In the genomic region with DNA sequence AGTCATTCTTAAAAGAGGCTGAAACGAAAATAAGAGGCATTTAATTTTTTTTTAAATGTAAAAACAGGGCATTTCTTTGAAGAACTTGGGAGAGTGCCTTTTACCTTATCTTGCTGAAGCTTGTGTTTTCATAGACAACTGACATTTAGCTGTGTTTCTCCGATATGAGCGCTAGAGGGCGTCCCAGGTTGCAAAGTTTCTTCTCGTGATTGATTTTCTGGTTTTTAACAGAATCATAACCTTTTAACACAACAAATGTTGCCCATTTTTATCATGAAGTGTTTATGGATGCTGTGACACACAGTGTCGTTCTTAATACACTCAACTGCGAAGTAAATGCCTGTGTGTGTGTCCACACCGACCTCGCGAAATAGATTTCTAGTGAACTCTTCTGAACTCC, we compare ENCODE assay signal across 9 mouse cellular contexts. TPM values are rescaled to one million over a fixed set of nuclear protein-coding genes. Genes with fewer than 3 reads are reported as not detected.
DNase-seq lines count a peak whose midpoint lies in the region; ATAC-seq and TF ChIP-seq lines count a peak whose summit lies in the region.
"Had no signal": no experiment of that assay in that cellular context is flagged by ENCODE, and none has a peak within 500 bp of the region (broad histone marks: within the 10 kb centered on the region; RNA-seq: fewer than 3 reads in every experiment).

No protein-coding gene starts in this region.

- no peak for ATAC-seq in neural tube, embryonic 11.5 days (ENCODE audit: insufficient read depth, low FRiP score, low TSS enrichment)

- H3K9me3 ChIP-seq in neural tube, embryonic 11.5 days (ENCODE audit: control insufficient read depth, low read length) = no peaks in the 10 kb centered on the region
- H3K9me3 ChIP-seq: hindbrain, embryonic 15.5 days had no signal

- no peak for DNase-seq in gastrocnemius, adult 2 months
- DNase-seq in gastrocnemius, postnatal 4 days (ENCODE audit: low spot score in 2 of 2) = no peak
- DNase-seq in right cerebral cortex, adult 18-20 months = peak; percentile 6
- DNase-seq in right cerebral cortex, postnatal 25 days = no peak
- peak; percentile 22 for DNase-seq in kidney, postnatal 10 days
- peak; percentile 26 for DNase-seq in neural tube, embryonic 11.5 days (ENCODE audit: low spot score)
- DNase-seq in ovary, adult 18-20 months (ENCODE audit: low spot score) = no peak

- no peak overlapping the region for H3K4me3 ChIP-seq in gastrocnemius, adult 2 months
- H3K4me3 ChIP-seq in cortical plate, adult 2 months (ENCODE audit: insufficient read depth, low read length) = no peak overlapping the region
- H3K4me3 ChIP-seq in neural tube, embryonic 11.5 days (ENCODE audit: low read depth, low read length) = no peak overlapping the region
- H3K4me3 ChIP-seq: hindbrain, embryonic 15.5 days had no signal

- TF ChIP-seq CTCF in gastrocnemius, adult 2 months (IDR thresholded peaks at IDR 0.05) = peak; percentile 56
- peak; percentile 49; the same call in 1 of the 2 replicates for TF ChIP-seq CTCF in cortical plate, adult 2 months (IDR thresholded peaks at IDR 0.05; ENCODE audit: extremely low read depth, insufficient read depth, low read length)

- intact Hi-C loops in gastrocnemius, adult 2 months (cut with DNase I) = no loop called here

- no peak overlapping the region for H3K9ac ChIP-seq in neural tube, embryonic 11.5 days (ENCODE audit: low read length)
- H3K9ac ChIP-seq: hindbrain, embryonic 15.5 days had no signal

- H3K36me3 ChIP-seq in neural tube, embryonic 11.5 days (ENCODE audit: control insufficient read depth, insufficient read depth, low read length) = no peaks in the 10 kb centered on the region
- H3K36me3 ChIP-seq: hindbrain, embryonic 15.5 days had no signal

- H3K4me2 ChIP-seq in neural tube, embryonic 11.5 days (ENCODE audit: low read depth) = no peak overlapping the region
- H3K4me2 ChIP-seq: hindbrain, embryonic 15.5 days had no signal

- H3K27me3 ChIP-seq in neural tube, embryonic 11.5 days (ENCODE audit: control insufficient read depth, insufficient read depth, low read length) = no peaks in the 10 kb centered on the region
- H3K27me3 ChIP-seq: hindbrain, embryonic 15.5 days had no signal

- no peak for TF ChIP-seq POLR2A in cortical plate, adult 2 months (IDR thresholded peaks at IDR 0.05; ENCODE audit: extremely low read depth, insufficient read depth, low read length)

- no peaks in the 10 kb centered on the region for H3K4me1 ChIP-seq in cortical plate, adult 2 months (ENCODE audit: control insufficient read depth, insufficient read depth, low read length)
- no peaks in the 10 kb centered on the region for H3K4me1 ChIP-seq in neural tube, embryonic 11.5 days (ENCODE audit: control insufficient read depth, insufficient read depth, low read length)
- H3K4me1 ChIP-seq: hindbrain, embryonic 15.5 days had no signal

- WGBS in neural tube, embryonic 11.5 days = 22% methylated on average over 10 of the region's 10 CpGs

- H3K27ac ChIP-seq in gastrocnemius, adult 2 months = no peak overlapping the region
- H3K27ac ChIP-seq in cortical plate, adult 2 months (ENCODE audit: insufficient read depth, low read length) = no peak overlapping the region
- H3K27ac ChIP-seq in neural tube, embryonic 11.5 days (ENCODE audit: low read depth, low read length) = no peak overlapping the region
- H3K27ac ChIP-seq: hindbrain, embryonic 15.5 days had no signal

RNA-seq across cellular contexts. Expression of a gene that starts 37.7 kb away (rescaled TPM):
- total RNA-seq in gastrocnemius, adult 2 months (2021) = under 1 TPM; 0.06 to 0.08 TPM
- total RNA-seq in gastrocnemius, postnatal 4 days (2021) = under 1 TPM; 0.29 to 0.47 TPM
- polyA plus RNA-seq in cortical plate, adult 2 months (2012; rRNA removed) = 0.40 and 0.49 TPM in 2 replicates
- 0.51 and 0.57 TPM in 2 replicates for polyA plus RNA-seq in neural tube, embryonic 11.5 days (2014; fragmentation: Nextera tagmentation; extraction: Ambion mirVana)

RNA-seq across cellular contexts. Expression of a gene that starts 38.0 kb away (rescaled TPM):
- total RNA-seq in gastrocnemius, adult 2 months (2021) = under 1 TPM in 1 of 2 experiments, not detected in 1; 0.56 TPM
- total RNA-seq in gastrocnemius, postnatal 4 days (2021) = 1 to 10 TPM in 1 of 2 experiments, under 1 TPM in 1; 0.83 to 1.4 TPM
- 0.31 and 0.36 TPM in 2 replicates for polyA plus RNA-seq in cortical plate, adult 2 months (2012; rRNA removed)
- polyA plus RNA-seq in neural tube, embryonic 11.5 days (2014; fragmentation: Nextera tagmentation; extraction: Ambion mirVana) = 2.4 and 4.2 TPM in 2 replicates

Comparison
In these comparisons a context has a peak if more than half of its experiments do, and no peak if none do; other contexts are left out.
1. DNase-seq: peak in right cerebral cortex, adult 18-20 months (single experiment), kidney, postnatal 10 days (single experiment) and neural tube, embryonic 11.5 days (single experiment); none in gastrocnemius, adult 2 months (single experiment), gastrocnemius, postnatal 4 days (0 of 2), right cerebral cortex, postnatal 25 days (single experiment) and ovary, adult 18-20 months (single experiment).